Mouse (Mus musculus): ENCODE measurements around the gene T.

GRCm38 (mm10) chr17:8456856-8457460, 22.7 kb downstream of the T start:
- TF ChIP-seq CTCF (conservative IDR thresholded peaks at IDR 0.05; ENCODE audit: insufficient read depth, insufficient read length, low read depth, low read length) (no peak), POLR2A (IDR thresholded peaks at IDR 0.05; ENCODE audit: low read depth, low read length) (no peak)
